Mouse (Mus musculus) kidney, embryonic 14.5 days (tissue): ENCODE results near the gene Hs3st2. TPM values are rescaled to one million over a fixed set of nuclear protein-coding genes. Genes with fewer than 3 reads are reported as not detected.
"Not testable (repeated sequence)": the region's sequence is repeated elsewhere in the genome, so short reads cannot be mapped to it uniquely, and the experiment has no call there.

Experiments
- ATAC-seq: fragments of 200-750 bp; cut with Nextera tagmentation; 2 replicates; pipeline ENCODE4 v1.8.0; 2017; ENCODE audit warnings: moderate number of reproducible peaks, mild to moderate bottlenecking, moderate TSS enrichment, moderate library complexity; ENCODE audit not compliant: low FRiP score, low TSS enrichment
- H3K27ac ChIP-seq: fragments of 300-500 bp; sonication (generic); 2 replicates; pipeline ENCODE4 v1.5.1; 2014; ENCODE audit warnings: low read depth, mild to moderate bottlenecking, low read length, moderate library complexity, mixed read lengths
- H3K27me3 ChIP-seq: fragments of 300-500 bp; sonication (generic); 2 replicates; pipeline ENCODE4 v1.6.1; 2014; ENCODE audit warnings: mild to moderate bottlenecking, low read length; ENCODE audit not compliant: control insufficient read depth, insufficient read depth
- H3K36me3 ChIP-seq: fragments of 300-500 bp; sonication (generic); 2 replicates; pipeline ENCODE4 v1.6.1; 2014; ENCODE audit warnings: low read length, mixed read lengths; ENCODE audit not compliant: control insufficient read depth, insufficient read depth
- H3K4me1 ChIP-seq: fragments of 300-500 bp; sonication (generic); 2 replicates; pipeline ENCODE4 v1.6.1; 2014; ENCODE audit warnings: low read length, mixed read lengths; ENCODE audit not compliant: control insufficient read depth, insufficient read depth
- H3K4me2 ChIP-seq: fragments of 300-500 bp; sonication (generic); replicated peaks from 2 replicates; pipeline ENCODE4 v1.6.1; 2014; ENCODE audit warnings: low read depth, mild to moderate bottlenecking, low read length
- H3K4me3 ChIP-seq: fragments of 300-500 bp; sonication (generic); 2 replicates; pipeline ENCODE4 v1.5.1; 2014; ENCODE audit warnings: mild to moderate bottlenecking, low read length
- H3K9ac ChIP-seq: fragments of 300-500 bp; sonication (generic); 2 replicates; pipeline ENCODE4 v1.6.1; 2014; ENCODE audit warnings: low read depth, mild to moderate bottlenecking, low read length, moderate library complexity
- H3K9me3 ChIP-seq: fragments of 300-500 bp; sonication (generic); 2 replicates; pipeline ENCODE4 v1.6.1; 2016; ENCODE audit warnings: low read length; ENCODE audit not compliant: control insufficient read depth
- WGBS: fragments of 180-500 bp; shearing (Covaris S2); extraction: QIAGEN DNeasy Blood & Tissue Kit; methylation state at CpG from one replicate; pipeline ENCODE4 v1.1.7; 2014; 5-methylcytosine and 5-hydroxymethylcytosine counted together
- polyA plus RNA-seq: library from polyadenylated mRNA; unstranded; fragments of >200 nt; fragmentation: Nextera tagmentation; extraction: Ambion mirVana; gene quantifications from 2 replicates; pipeline ENCODE4 v1.2.1, GENCODE M21; 2014

Gene Hs3st2
- polyA plus RNA-seq, result 0.43 and 1.1 TPM in 2 replicates

DNA sequence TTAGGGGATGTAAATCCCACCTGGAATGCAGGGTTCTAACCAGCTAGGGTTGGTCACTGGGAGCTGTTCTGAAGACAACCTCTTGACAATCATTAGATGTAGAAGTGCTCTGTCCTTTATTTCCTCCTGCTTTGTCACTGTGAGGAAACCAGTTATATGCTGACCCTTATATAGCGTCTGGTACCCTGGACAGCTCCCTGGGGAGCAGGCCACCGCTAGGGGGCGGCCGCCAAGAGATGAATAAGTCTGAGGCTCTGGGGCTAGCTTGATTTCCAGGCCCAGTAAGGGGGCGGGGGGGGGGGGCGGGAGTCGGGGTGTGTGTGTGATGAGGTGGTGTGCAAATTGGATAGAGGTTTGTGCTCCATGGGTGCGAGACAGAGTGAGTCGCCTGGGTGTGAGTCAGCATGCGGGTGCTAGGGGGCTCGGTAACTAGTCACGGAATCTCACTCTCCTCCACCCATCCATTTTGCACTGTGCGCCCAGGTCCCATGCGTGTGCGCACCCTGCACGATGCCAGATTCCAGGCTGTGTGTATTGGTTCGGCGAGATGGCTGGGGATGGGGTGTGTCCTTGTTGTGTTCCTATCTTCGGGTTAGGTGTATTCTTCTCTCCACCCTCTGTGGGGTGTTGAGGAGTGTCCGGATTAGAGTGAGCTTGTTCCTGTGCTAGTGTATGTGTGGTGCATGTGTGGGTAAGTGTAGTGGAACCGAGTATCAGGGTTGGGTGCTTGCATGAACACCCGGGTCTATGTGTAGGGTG, at the start of gene Hs3st2:
Gene Hs3st2, plus strand, starts transcription at position 635 of the 759 bp plus-strand sequence.
- Histone ChIP-seq H3K27me3 (peaks cover 35% of the 10 kb centered on the region), H3K4me3 (peak within 1 kb of the TSS; percentile 28), H3K4me1 (0 out of 2 replicates have a peak, but pooled peaks cover 5% of the 10 kb centered on the region), H3K36me3 (no peaks in the 10 kb centered on the region), H3K9ac (no peak within 1 kb of the TSS), H3K4me2 (peak within 1 kb of the TSS; percentile 40), H3K9me3 (no peaks in the 10 kb centered on the region), H3K27ac (no peak within 1 kb of the TSS)
- ATAC-seq, result peak; percentile 72; the same call in 1 of the 2 replicates
- 4% methylated on average over 20 of the region's 22 CpGs for WGBS

DNA sequence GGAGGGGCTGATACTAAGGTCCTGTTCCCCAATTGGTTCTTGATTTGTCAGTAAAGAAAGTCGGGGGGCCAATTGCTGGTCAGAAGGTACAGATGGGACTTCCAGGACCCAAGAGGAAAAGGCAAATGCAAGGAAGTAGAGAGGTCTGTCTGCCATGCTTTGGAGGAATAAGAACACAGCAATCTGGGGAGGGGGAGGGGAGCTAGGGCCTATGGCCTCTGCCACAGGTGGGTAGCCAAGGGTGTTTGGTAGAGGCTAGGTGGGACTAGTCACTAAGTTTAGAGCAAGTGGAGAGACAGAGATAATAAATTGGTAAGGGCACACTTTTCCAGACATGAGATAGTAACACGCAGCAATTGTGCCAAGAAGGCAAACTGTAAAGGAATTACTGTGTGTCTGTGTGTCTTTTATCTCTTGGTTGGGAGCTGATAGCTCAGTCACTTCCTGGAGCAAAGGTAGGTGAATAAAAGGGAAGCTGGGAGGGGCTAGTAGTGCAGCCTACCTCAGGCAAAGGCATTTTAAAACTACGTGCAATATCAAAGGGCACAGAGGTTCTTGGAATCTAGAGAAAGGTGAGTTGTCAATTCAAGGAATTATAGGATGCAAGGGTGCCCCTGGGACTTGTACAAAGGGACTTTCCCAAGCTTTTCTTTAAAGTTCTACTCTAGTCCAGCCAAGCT, 43.2 kb upstream of the Hs3st2 start:
- Histone ChIP-seq H3K4me2 (no peak overlapping the region), H3K27ac (no peak overlapping the region), H3K27me3 (no peaks in the 10 kb centered on the region), H3K4me3 (no peak overlapping the region), H3K36me3 (no peaks in the 10 kb centered on the region), H3K9me3 (no peaks in the 10 kb centered on the region), H3K9ac (no peak overlapping the region), H3K4me1 (no peaks in the 10 kb centered on the region)
- 70% methylated on average over 3 of the region's 3 CpGs for WGBS
- ATAC-seq, result no peak

DNA sequence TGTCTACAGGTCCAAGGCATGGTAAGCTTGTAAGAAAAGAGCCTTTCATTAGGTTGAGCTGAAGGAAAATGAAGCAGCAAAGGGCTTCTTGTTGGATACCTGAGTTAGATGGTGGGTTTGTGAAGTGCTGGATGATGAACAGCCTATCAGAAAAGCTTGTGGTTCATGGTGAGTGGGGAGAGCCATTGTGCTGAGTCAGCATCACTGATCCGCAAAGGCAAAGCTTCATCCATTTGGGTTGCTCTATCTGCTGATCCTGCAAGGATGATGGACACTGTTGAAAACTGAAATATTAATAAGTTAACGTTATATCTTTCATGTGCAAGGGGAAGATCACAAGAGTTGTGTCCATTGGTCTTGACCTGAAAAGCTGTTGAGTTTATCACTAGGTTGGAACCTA, 40.0 kb upstream of the Hs3st2 start:
- Histone ChIP-seq H3K4me1 (no peaks in the 10 kb centered on the region), H3K27ac (no peak overlapping the region), H3K9ac (no peak overlapping the region), H3K27me3 (no peaks in the 10 kb centered on the region), H3K36me3 (no peaks in the 10 kb centered on the region), H3K4me2 (no peak overlapping the region), H3K4me3 (no peak overlapping the region), H3K9me3 (no peaks in the 10 kb centered on the region)
- ATAC-seq, result no peak
- WGBS, result 89% methylated on average over 2 of the region's 2 CpGs

DNA sequence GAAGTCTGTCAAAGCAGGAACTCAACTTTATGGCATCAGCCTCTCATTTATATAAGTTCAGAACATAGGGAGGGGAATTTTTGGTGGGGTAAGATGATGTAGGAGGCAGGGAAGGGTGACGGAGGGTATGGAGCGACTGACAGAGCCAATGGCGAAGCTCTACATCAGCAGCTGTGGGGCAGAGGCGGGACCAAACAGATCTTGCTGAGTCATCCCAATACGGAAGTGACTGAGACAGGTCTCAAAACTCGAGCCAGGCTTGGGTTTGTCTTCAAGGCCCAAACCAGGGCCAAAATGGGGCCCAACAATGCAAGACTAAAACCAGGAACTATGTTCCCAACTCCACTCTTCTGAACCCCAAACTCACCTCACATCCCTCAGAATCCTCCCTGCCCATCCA, 30.2 kb upstream of the Hs3st2 start:
- H3K9me3 ChIP-seq, H3K27ac ChIP-seq, H3K4me1 ChIP-seq, ATAC-seq, H3K9ac ChIP-seq, H3K4me3 ChIP-seq, H3K4me2 ChIP-seq, H3K36me3 ChIP-seq, H3K27me3 ChIP-seq: not testable (repeated sequence)
- WGBS, result 89% methylated on average over 6 of the region's 6 CpGs

DNA sequence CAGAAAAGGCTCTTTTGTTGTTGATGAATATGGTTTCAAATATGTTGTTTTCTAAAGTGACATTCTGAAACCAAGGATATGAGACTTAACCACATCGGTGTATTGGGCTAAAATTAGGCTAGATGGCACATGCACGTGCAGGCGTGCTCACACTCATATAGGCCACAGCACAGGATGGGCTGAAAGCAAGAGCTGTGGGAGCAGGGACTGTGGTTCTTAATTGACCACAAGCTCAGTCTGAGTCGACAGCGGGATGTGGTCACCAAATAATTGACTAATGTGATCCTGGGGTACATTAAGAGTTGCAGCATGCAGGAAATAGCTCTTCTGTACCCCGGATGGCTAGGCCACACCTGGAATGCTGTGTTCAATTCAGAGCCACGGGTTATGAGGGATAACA, 26.1 kb upstream of the Hs3st2 start:
- Histone ChIP-seq H3K4me2 (no peak overlapping the region), H3K4me1 (no peaks in the 10 kb centered on the region), H3K9ac (no peak overlapping the region), H3K9me3 (no peaks in the 10 kb centered on the region), H3K27me3 (no peaks in the 10 kb centered on the region), H3K36me3 (no peaks in the 10 kb centered on the region), H3K27ac (no peak overlapping the region), H3K4me3 (no peak overlapping the region)
- 86% methylated on average over 7 of the region's 7 CpGs for WGBS
- no peak for ATAC-seq

DNA sequence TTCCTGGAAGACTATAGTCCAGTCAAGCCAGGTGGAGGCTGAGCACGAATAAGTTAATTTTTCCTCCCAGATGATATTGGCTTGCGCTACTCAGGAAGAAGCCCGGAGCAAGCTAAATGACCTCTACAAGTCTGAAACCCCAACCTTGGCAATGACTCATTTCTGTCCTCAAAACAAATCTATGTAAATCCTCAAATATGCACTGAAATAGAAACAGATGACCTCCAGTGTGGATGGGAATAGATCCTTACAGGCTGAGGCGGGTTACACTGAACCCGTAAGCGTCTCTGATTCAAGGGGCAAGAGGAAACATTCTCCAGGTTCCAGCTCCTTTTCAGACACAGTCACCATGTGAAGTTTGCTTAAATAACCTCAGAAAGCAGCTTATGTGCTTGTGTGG, 24.5 kb upstream of the Hs3st2 start:
- Histone ChIP-seq H3K4me1 (no peaks in the 10 kb centered on the region), H3K4me2 (no peak overlapping the region), H3K4me3 (no peak overlapping the region), H3K36me3 (no peaks in the 10 kb centered on the region), H3K9ac (no peak overlapping the region), H3K27me3 (no peaks in the 10 kb centered on the region), H3K9me3 (no peaks in the 10 kb centered on the region), H3K27ac (no peak overlapping the region)
- ATAC-seq, result no peak
- WGBS, result 93% methylated on average over 6 of the region's 6 CpGs

DNA sequence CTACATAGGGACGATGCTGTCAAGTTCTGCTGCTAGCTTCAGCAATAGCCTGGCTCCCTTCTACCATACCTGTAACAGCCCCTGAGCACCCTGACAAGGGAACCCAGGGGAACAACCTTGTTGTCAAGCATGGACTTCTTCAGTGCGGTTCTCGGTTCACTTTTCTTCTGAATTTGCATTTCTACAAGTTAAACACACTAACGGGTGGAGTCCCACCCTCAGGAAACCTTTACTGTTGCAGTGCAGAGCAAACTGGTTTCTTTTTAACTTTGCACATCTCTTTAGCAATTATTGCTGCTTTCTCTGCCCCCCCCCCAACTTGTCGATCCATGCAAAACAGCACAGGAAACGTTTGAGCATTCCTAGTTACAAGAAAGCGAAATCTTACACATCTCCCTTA, 19.7 kb upstream of the Hs3st2 start:
- Histone ChIP-seq H3K9me3 (no peaks in the 10 kb centered on the region), H3K36me3 (no peaks in the 10 kb centered on the region), H3K27me3 (no peaks in the 10 kb centered on the region), H3K4me2 (no peak overlapping the region), H3K9ac (no peak overlapping the region), H3K27ac (no peak overlapping the region), H3K4me3 (no peak overlapping the region), H3K4me1 (no peaks in the 10 kb centered on the region)
- no peak for ATAC-seq
- 79% methylated on average over 7 of the region's 7 CpGs for WGBS

DNA sequence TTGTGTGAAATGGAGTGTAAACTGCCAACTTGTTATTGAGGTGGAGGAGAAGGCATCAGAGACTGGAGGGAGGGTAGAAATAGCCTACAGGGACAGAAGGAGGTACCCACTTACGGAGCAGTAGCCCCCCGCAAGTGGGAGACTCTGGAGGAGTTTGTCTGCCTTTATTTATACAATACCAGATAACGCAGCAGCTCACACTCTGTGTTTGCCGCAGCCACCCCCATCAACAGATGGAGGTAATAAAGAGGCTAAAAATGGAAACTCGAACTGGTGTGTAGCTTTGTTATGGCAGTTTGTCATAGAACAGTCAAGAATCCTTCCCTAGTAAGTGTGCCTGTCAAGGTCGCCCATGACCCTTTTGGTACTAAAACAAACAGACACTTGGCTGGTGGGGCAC, 16.2 kb upstream of the Hs3st2 start:
- H3K4me1 ChIP-seq, result no peaks in the 10 kb centered on the region
- no peak overlapping the region for H3K27ac ChIP-seq
- no peak for ATAC-seq
- no peaks in the 10 kb centered on the region for H3K36me3 ChIP-seq
- H3K9ac ChIP-seq, result no peak overlapping the region
- no peak overlapping the region for H3K4me2 ChIP-seq
- 34% methylated on average over 6 of the region's 6 CpGs for WGBS
- H3K27me3 ChIP-seq, result no peaks in the 10 kb centered on the region
- no peak overlapping the region for H3K4me3 ChIP-seq
- no peaks in the 10 kb centered on the region for H3K9me3 ChIP-seq

DNA sequence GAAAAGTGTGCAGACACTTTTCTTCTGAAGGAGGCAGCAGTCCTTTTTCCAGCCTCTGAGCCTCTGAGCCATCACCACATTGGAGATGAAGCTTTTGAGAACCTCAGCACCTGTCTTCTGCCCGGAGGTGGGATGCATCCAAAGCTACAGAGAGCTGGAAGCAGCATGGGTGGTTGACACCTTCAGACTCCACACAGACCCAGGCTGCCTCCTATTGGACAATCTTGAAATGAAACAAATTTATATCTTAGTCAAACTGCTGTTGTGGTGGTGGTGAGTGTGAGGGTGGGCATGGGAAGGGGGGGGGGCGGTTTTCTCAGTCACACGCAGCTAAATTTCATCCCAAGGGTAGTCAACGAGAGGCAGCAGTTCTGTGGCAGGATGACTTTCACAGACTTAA, 12.7 kb upstream of the Hs3st2 start:
- Histone ChIP-seq H3K36me3 (no peaks in the 10 kb centered on the region), H3K9ac (no peak overlapping the region), H3K4me1 (no peaks in the 10 kb centered on the region), H3K4me3 (no peak overlapping the region), H3K27me3 (no peaks in the 10 kb centered on the region), H3K4me2 (no peak overlapping the region), H3K9me3 (no peaks in the 10 kb centered on the region), H3K27ac (no peak overlapping the region)
- ATAC-seq, result no peak
- WGBS, result 66% methylated on average over 4 of the region's 4 CpGs
